Mouse (Mus musculus) ES-E14 (cell line): Measurements from ENCODE around the gene Lin28b.

Source experiments
- CHD2 ChIP-seq: IDR thresholded peaks from 2 replicates; pipeline ENCODE4 v1.6.1; 2014; ENCODE audit warnings: mild to moderate bottlenecking, low read depth, low read length, inconsistent platforms
- HCFC1 ChIP-seq: IDR thresholded peaks from 2 replicates; pipeline ENCODE4 v1.6.1; 2012; ENCODE audit warnings: low read length, inconsistent platforms, borderline replicate concordance; ENCODE audit not compliant: insufficient read depth
- MAFK ChIP-seq: IDR thresholded peaks from 2 replicates; pipeline ENCODE4 v1.6.1; 2014; ENCODE audit warnings: mild to moderate bottlenecking, low read depth, low read length, inconsistent platforms; ENCODE audit not compliant: insufficient read depth
- ZNF384 ChIP-seq: IDR thresholded peaks from 2 replicates; pipeline ENCODE4 v1.6.1; 2012; ENCODE audit warnings: low read depth, low read length, inconsistent platforms

- TF ChIP-seq CHD2 (no peak), ZNF384 (peak; percentile 60; the same call in 1 of the 2 replicates), MAFK (no peak), HCFC1 (no peak)
Measured at GRCm38 (mm10) chr10:45468180-45468915, 17.8 kb downstream of the Lin28b start.
